Mouse (Mus musculus) natural killer cell, adult 2 months (primary cell): Measurements from ENCODE around the gene Cdkl5.

Source experiments
- DNase-seq, 2 experiments: peaks; one replicate each; pipeline ENCODE4 v3.0.0; 2022; ENCODE audit warnings: low spot score in 2 of 2

The Cdkl5 gene

DNA sequence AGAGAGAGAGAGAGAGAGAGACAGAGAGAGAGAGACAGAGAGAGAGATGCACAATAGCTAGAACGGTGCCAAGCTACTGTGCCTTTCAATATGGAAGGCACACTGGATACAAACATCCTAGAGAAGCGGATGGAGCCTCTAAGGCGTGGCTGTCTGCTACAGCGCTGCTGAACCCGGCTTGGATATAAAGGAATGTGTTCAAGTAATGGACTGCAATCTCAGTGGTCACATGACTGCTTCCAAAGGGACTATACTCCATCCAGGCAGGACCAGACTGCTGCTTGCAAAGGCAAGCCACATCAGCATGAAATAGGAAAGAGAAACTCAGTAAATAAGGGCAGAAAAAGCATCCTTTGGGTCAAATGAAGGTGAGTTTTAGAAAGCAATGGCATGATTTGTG is 258.9 kb downstream of the Cdkl5 start, which contains the start of gene Ppef1:
TSS of gene Ppef1 (minus strand) at position 116 of the 400 bp plus-strand sequence.
- DNase-seq, result no peak
